Mouse (Mus musculus) layer of hippocampus, adult 9-11 months (tissue): ENCODE measurements around the gene Rap1gap.
A peak's percentile ranks its signal among the peaks of the same experiment; 100 is the strongest.

Experiments used
- DNase-seq: peaks from one replicate; pipeline ENCODE4 v3.0.0; 2022

Gene Rap1gap

GRCm38 (mm10) chr4:137749680-137750079, 85.2 kb downstream of the Rap1gap start:
- no peak for DNase-seq

- DNase-seq: no peak
These were observed 85.6 kb downstream of the Rap1gap start for GRCm38 (mm10) chr4:137750121-137750520.

GRCm38 (mm10) chr4:137751310-137751709, 86.8 kb downstream of the Rap1gap start:
- DNase-seq: no peak

- no peak for DNase-seq
These were observed 87.2 kb downstream of the Rap1gap start for GRCm38 (mm10) chr4:137751717-137752116.

GRCm38 (mm10) chr4:137752471-137752870, 87.9 kb downstream of the Rap1gap start:
- no peak for DNase-seq

GRCm38 (mm10) chr4:137753199-137753598, 88.7 kb downstream of the Rap1gap start:
- DNase-seq: no peak

GRCm38 (mm10) chr4:137754446-137754845, 89.9 kb downstream of the Rap1gap start:
- no peak for DNase-seq

- no peak for DNase-seq
These were observed 98.4 kb downstream of the Rap1gap start for GRCm38 (mm10) chr4:137762886-137763285.

- DNase-seq: no peak
These were observed 99.5 kb downstream of the Rap1gap start for GRCm38 (mm10) chr4:137763920-137764495.

GRCm38 (mm10) chr4:137764621-137765020, 100.1 kb downstream of the Rap1gap start:
- no peak for DNase-seq

GRCm38 (mm10) chr4:137765554-137765971, 101.0 kb downstream of the Rap1gap start:
- peak; percentile 78 for DNase-seq

GRCm38 (mm10) chr4:137766365-137766764, 101.8 kb downstream of the Rap1gap start:
- DNase-seq: no peak

GRCm38 (mm10) chr4:137768381-137768780, 103.9 kb downstream of the Rap1gap start:
- DNase-seq: no peak

- DNase-seq: no peak
These were observed 104.3 kb downstream of the Rap1gap start for GRCm38 (mm10) chr4:137768831-137769230.

- no peak for DNase-seq
These were observed 105.1 kb downstream of the Rap1gap start for GRCm38 (mm10) chr4:137769635-137770034.

GRCm38 (mm10) chr4:137770901-137771612, 106.5 kb downstream of the Rap1gap start:
- DNase-seq: peak; percentile 8

- DNase-seq: no peak
These were observed 107.2 kb downstream of the Rap1gap start for GRCm38 (mm10) chr4:137771749-137772148.

- DNase-seq: no peak
These were observed 108.0 kb downstream of the Rap1gap start for GRCm38 (mm10) chr4:137772438-137773056.

- no peak for DNase-seq
These were observed 108.9 kb downstream of the Rap1gap start for GRCm38 (mm10) chr4:137773369-137773899.

- no peak for DNase-seq
These were observed 109.5 kb downstream of the Rap1gap start for GRCm38 (mm10) chr4:137774013-137774412.

- DNase-seq: no peak
These were observed 110.0 kb downstream of the Rap1gap start for GRCm38 (mm10) chr4:137774505-137774904.

GRCm38 (mm10) chr4:137777866-137778265, 113.3 kb downstream of the Rap1gap start:
- DNase-seq: no peak

- no peak for DNase-seq
These were observed 114.1 kb downstream of the Rap1gap start for GRCm38 (mm10) chr4:137778397-137779184.
